ENCODE assay signal across 10 mouse cellular contexts in genomic region chr3:135597014-135597413, GRCm38 (mm10).
DNase-seq lines count a peak whose midpoint lies in the region; ATAC-seq and TF ChIP-seq lines count a peak whose summit lies in the region.
"Had no signal": no experiment of that assay in that cellular context is flagged by ENCODE, and none has a peak within 500 bp of the region (broad histone marks: within the 10 kb centered on the region; RNA-seq: fewer than 3 reads in every experiment).

No protein-coding gene starts in this region.

- no peak for TF ChIP-seq CTCF in kidney, adult 2 months (conservative IDR thresholded peaks at IDR 0.05; ENCODE audit: insufficient read depth, insufficient read length, low read depth, low read length)

- H3K4me2 ChIP-seq in embryonic facial prominence, embryonic 15.5 days (replicated peaks) = no peak overlapping the region
- H3K4me2 ChIP-seq: embryonic facial prominence, embryonic 12.5 days had no signal

- no peak for ATAC-seq in embryonic facial prominence, embryonic 15.5 days (ENCODE audit: insufficient number of reproducible peaks, low FRiP score, low TSS enrichment, low read depth)

- 0 out of 2 replicates have a peak, but pooled peaks cover 2% of the 10 kb centered on the region for H3K36me3 ChIP-seq in kidney, adult 2 months (ENCODE audit: control insufficient read depth, insufficient read depth, low read length)
- peaks cover 63% of the 10 kb centered on the region for H3K36me3 ChIP-seq in embryonic facial prominence, embryonic 15.5 days
- H3K36me3 ChIP-seq in macrophage (ENCODE audit: inconsistent target) = peaks cover 43% of the 10 kb centered on the region

- no peak overlapping the region for H3K9ac ChIP-seq in embryonic facial prominence, embryonic 15.5 days
- H3K9ac ChIP-seq: embryonic facial prominence, embryonic 12.5 days had no signal

- peak overlapping the region; percentile 39; the same call in 1 of the 2 replicates for H3K27ac ChIP-seq in kidney, adult 2 months (ENCODE audit: insufficient read depth, low read depth, low read length)
- peak overlapping the region; percentile 36; the same call in 1 of the 2 replicates for H3K27ac ChIP-seq in embryonic facial prominence, embryonic 15.5 days (replicated peaks)
- peak overlapping the region; percentile 51 for H3K27ac ChIP-seq in macrophage
- H3K27ac ChIP-seq: embryonic facial prominence, embryonic 12.5 days had no signal

- no peaks in the 10 kb centered on the region for H3K9me3 ChIP-seq in embryonic facial prominence, embryonic 15.5 days (replicated peaks)
- H3K9me3 ChIP-seq: embryonic facial prominence, embryonic 12.5 days had no signal

- H3K27me3 ChIP-seq in kidney, adult 2 months (replicated peaks; ENCODE audit: control insufficient read depth, insufficient read depth, low read length) = no peaks in the 10 kb centered on the region
- H3K27me3 ChIP-seq in embryonic facial prominence, embryonic 15.5 days = no peaks in the 10 kb centered on the region
- H3K27me3 ChIP-seq: embryonic facial prominence, embryonic 12.5 days had no signal

- no peaks in the 10 kb centered on the region for H3K79me2 ChIP-seq in macrophage (ENCODE audit: inconsistent target)

- no peaks in the 10 kb centered on the region for H3K4me1 ChIP-seq in kidney, adult 2 months (ENCODE audit: control insufficient read depth, insufficient read depth, low read length)
- H3K4me1 ChIP-seq in embryonic facial prominence, embryonic 15.5 days = no peaks in the 10 kb centered on the region
- H3K4me1 ChIP-seq: embryonic facial prominence, embryonic 12.5 days had no signal

- WGBS in kidney, adult 2 months = 66% methylated on average over 4 of the region's 4 CpGs
- 65% methylated on average over 4 of the region's 4 CpGs for WGBS in embryonic facial prominence, embryonic 15.5 days
- WGBS in macrophage (ENCODE audit: missing documents) = 3% methylated on average over 4 of the region's 4 CpGs

- peak; percentile 52 for DNase-seq in kidney, adult 2 months
- DNase-seq in kidney, adult 18-20 months = no peak
- peak; percentile 50 for DNase-seq in kidney, postnatal 10 days
- DNase-seq in left cerebral cortex, adult 9 months (ENCODE audit: low spot score in 2 of 2) = no peak
- no peak for DNase-seq in left cerebral cortex, adult 8-10 months (ENCODE audit: low spot score in 2 of 2)
- no peak for DNase-seq in right cerebral cortex, postnatal 36 days (ENCODE audit: low spot score in 2 of 2)
- DNase-seq: adrenal gland, postnatal 14 days had no signal

- H3K4me3 ChIP-seq in kidney, adult 2 months (ENCODE audit: insufficient read depth, low read depth, low read length) = no peak overlapping the region
- no peak overlapping the region for H3K4me3 ChIP-seq in embryonic facial prominence, embryonic 15.5 days (replicated peaks)
- no peak overlapping the region for H3K4me3 ChIP-seq in macrophage (ENCODE audit: inconsistent target)
- H3K4me3 ChIP-seq: embryonic facial prominence, embryonic 12.5 days had no signal

- TF ChIP-seq POLR2A in kidney, adult 2 months (IDR thresholded peaks at IDR 0.05; ENCODE audit: low read depth, low read length) = no peak

Comparison
In these comparisons a context has a peak if more than half of its experiments do, and no peak if none do; other contexts are left out.
1. DNase-seq: peak in kidney, adult 2 months (single experiment) and kidney, postnatal 10 days (single experiment); none in kidney, adult 18-20 months (single experiment), left cerebral cortex, adult 9 months (0 of 2), left cerebral cortex, adult 8-10 months (0 of 2) and right cerebral cortex, postnatal 36 days (0 of 2).
2. Peak in every context shown above with its lines, with median percentiles within 50 percentile points of each other: H3K27ac ChIP-seq.